Comparison of ENCODE assay signal across 8 mouse cellular contexts in the genomic region with DNA sequence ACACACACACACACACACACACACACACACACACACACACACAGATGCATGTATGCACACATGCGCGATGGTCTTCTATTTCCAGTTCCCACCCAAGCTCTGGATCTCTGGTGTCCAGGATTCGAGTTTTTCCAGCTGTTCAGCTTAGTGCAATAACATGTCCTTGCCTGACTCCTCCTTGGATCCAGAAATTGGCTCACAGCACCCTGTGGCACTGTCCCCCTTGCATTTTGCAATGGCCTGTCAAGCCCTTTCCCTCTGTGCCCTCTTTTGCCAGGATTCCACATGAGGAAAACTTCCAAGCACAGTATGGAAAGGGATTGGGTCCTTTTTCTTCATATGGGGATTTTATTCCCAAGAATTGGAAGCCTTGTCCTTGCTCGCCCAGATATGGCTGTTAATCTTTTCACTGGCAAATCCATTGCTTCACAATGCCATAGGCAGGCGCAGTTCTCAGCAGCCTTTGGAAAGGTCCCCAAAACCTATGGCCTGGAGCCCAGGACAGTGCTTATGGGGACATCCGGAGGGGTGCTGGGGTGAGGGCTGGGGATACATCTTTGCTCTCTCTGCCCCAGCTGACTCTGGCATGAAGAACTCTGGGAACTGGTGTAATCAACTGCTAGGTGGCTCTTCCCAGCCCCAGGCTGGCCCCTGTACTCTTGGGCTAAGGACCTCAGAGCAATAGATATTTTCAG. TPM values are rescaled to one million over a fixed set of nuclear protein-coding genes. Genes with fewer than 3 reads are reported as not detected.
DNase-seq lines count a peak whose midpoint lies in the region; ATAC-seq lines count a peak whose summit lies in the region.

No protein-coding gene starts in this region.

- H3K4me3 ChIP-seq in limb, embryonic 10.5 days: peak overlapping the region; percentile 39; the same call in 1 of the 2 replicates
- H3K4me3 ChIP-seq in neural tube, embryonic 15.5 days (replicated peaks): peak overlapping the region; percentile 30

- H3K9me3 ChIP-seq in limb, embryonic 10.5 days (replicated peaks): no peaks in the 10 kb centered on the region
- no peaks in the 10 kb centered on the region for H3K9me3 ChIP-seq in neural tube, embryonic 15.5 days (replicated peaks)

- H3K27ac ChIP-seq in limb, embryonic 10.5 days: peak overlapping the region; percentile 83
- H3K27ac ChIP-seq in neural tube, embryonic 15.5 days (replicated peaks): peak overlapping the region; percentile 78

- H3K36me3 ChIP-seq in limb, embryonic 10.5 days: no peaks in the 10 kb centered on the region
- H3K36me3 ChIP-seq in neural tube, embryonic 15.5 days: no peaks in the 10 kb centered on the region

- H3K27me3 ChIP-seq in limb, embryonic 10.5 days (ENCODE audit: low read depth, poor library complexity, severe bottlenecking): peaks cover 25% of the 10 kb centered on the region; the same call in 1 of the 2 replicates
- no peaks in the 10 kb centered on the region for H3K27me3 ChIP-seq in neural tube, embryonic 15.5 days (replicated peaks)

- H3K4me1 ChIP-seq in limb, embryonic 10.5 days: peaks cover 72% of the 10 kb centered on the region
- peaks cover 51% of the 10 kb centered on the region for H3K4me1 ChIP-seq in neural tube, embryonic 15.5 days

- peak overlapping the region; percentile 34 for H3K9ac ChIP-seq in neural tube, embryonic 15.5 days (replicated peaks)

- peak overlapping the region; percentile 47 for H3K4me2 ChIP-seq in neural tube, embryonic 15.5 days

- whole genome bisulfite sequencing in limb, embryonic 10.5 days: 86% methylated on average over 6 of the region's 6 CpGs
- 81% methylated on average over 6 of the region's 6 CpGs for WGBS in neural tube, embryonic 15.5 days

- no peak for ATAC-seq in neural tube, embryonic 15.5 days (ENCODE audit: low FRiP score)
- no peak for ATAC-seq in activated CD4-positive, CD25-positive, alpha-beta regulatory T cell, adult 4 months

- DNase-seq in ovary, postnatal 14 days (ENCODE audit: low spot score): peak; percentile 17
- no peak for DNase-seq in ovary, adult 18-20 months (ENCODE audit: low spot score)
- DNase-seq in heart, adult 8-10 months (ENCODE audit: low spot score): peak; percentile 60
- no peak for DNase-seq in limb, embryonic 10.5 days (ENCODE audit: low spot score)
- DNase-seq in spleen, postnatal 4 days (ENCODE audit: low spot score in 2 of 2): no peak
- DNase-seq in spleen, postnatal 10 days (ENCODE audit: low spot score in 2 of 2): no peak

RNA-seq across cellular contexts. Expression of gene Atp1a2, which starts 0.9 kb away (rescaled TPM):
- 100 to 1,000 TPM; 457 to 541 (median 497) TPM for total RNA-seq in heart, adult 8-10 months (2022)
- 0.62 and 3.2 TPM in 2 replicates for polyA plus RNA-seq in limb, embryonic 10.5 days (2016; fragmentation: Nextera tagmentation; extraction: Ambion mirVana)
- polyA plus RNA-seq in neural tube, embryonic 15.5 days (2015; fragmentation: Nextera tagmentation; extraction: Ambion mirVana): 57.9 and 63.1 TPM in 2 replicates
- polyA plus RNA-seq in activated CD4-positive, CD25-positive, alpha-beta regulatory T cell, adult 4 months (2017; shearing (Covaris generic)): under 1 TPM; 0.08 to 0.12 TPM

RNA-seq across cellular contexts. Expression of gene Kcnj9, which starts 32.2 kb away (rescaled TPM):
- not detected for total RNA-seq in heart, adult 8-10 months (2022)
- polyA plus RNA-seq in limb, embryonic 10.5 days (2016; fragmentation: Nextera tagmentation; extraction: Ambion mirVana): 0.10 TPM in 1 of 2 replicates, not detected in the other
- 2.5 and 3.2 TPM in 2 replicates for polyA plus RNA-seq in neural tube, embryonic 15.5 days (2015; fragmentation: Nextera tagmentation; extraction: Ambion mirVana)
- under 1 TPM in 1 of 2 experiments, not detected in 1; 0.08 TPM for polyA plus RNA-seq in activated CD4-positive, CD25-positive, alpha-beta regulatory T cell, adult 4 months (2017; shearing (Covaris generic))

RNA-seq across cellular contexts. Expression of gene Igsf8, which starts 35.5 kb away (rescaled TPM):
- total RNA-seq in heart, adult 8-10 months (2022): 10 to 100 TPM in 3 of 4 experiments, 1 to 10 TPM in 1; 9.8 to 12.2 (median 11.5) TPM
- polyA plus RNA-seq in limb, embryonic 10.5 days (2016; fragmentation: Nextera tagmentation; extraction: Ambion mirVana): 30.0 and 40.8 TPM in 2 replicates
- 70.9 and 71.3 TPM in 2 replicates for polyA plus RNA-seq in neural tube, embryonic 15.5 days (2015; fragmentation: Nextera tagmentation; extraction: Ambion mirVana)
- polyA plus RNA-seq in activated CD4-positive, CD25-positive, alpha-beta regulatory T cell, adult 4 months (2017; shearing (Covaris generic)): 1 to 10 TPM; 3.4 to 3.8 TPM

RNA-seq across cellular contexts. Expression of gene Atp1a4, which starts 38.7 kb away (rescaled TPM):
- not detected for total RNA-seq in heart, adult 8-10 months (2022)
- polyA plus RNA-seq in limb, embryonic 10.5 days (2016; fragmentation: Nextera tagmentation; extraction: Ambion mirVana): not detected in 2 replicates
- polyA plus RNA-seq in neural tube, embryonic 15.5 days (2015; fragmentation: Nextera tagmentation; extraction: Ambion mirVana): 0.05 TPM in 1 of 2 replicates, not detected in the other
- polyA plus RNA-seq in activated CD4-positive, CD25-positive, alpha-beta regulatory T cell, adult 4 months (2017; shearing (Covaris generic)): not detected

RNA-seq across cellular contexts. Expression of gene Kcnj10, which starts 44.0 kb away (rescaled TPM):
- total RNA-seq in heart, adult 8-10 months (2022): under 1 TPM; 0.11 to 0.23 (median 0.16) TPM
- 0.05 TPM in 2 replicates for polyA plus RNA-seq in limb, embryonic 10.5 days (2016; fragmentation: Nextera tagmentation; extraction: Ambion mirVana)
- 2.3 and 2.5 TPM in 2 replicates for polyA plus RNA-seq in neural tube, embryonic 15.5 days (2015; fragmentation: Nextera tagmentation; extraction: Ambion mirVana)
- under 1 TPM in 1 of 2 experiments, not detected in 1; 0.15 TPM for polyA plus RNA-seq in activated CD4-positive, CD25-positive, alpha-beta regulatory T cell, adult 4 months (2017; shearing (Covaris generic))

Comparison
In these comparisons a context has a peak if more than half of its experiments do, and no peak if none do; other contexts are left out.
1. DNase-seq: peak in ovary, postnatal 14 days (single experiment) and heart, adult 8-10 months (single experiment); none in ovary, adult 18-20 months (single experiment), limb, embryonic 10.5 days (single experiment), spleen, postnatal 4 days (0 of 2) and spleen, postnatal 10 days (0 of 2).
2. RNA of gene Atp1a2, which starts 0.9 kb away (polyA plus RNA-seq): 57.9 to 63.1 TPM in neural tube, embryonic 15.5 days; 0.62 to 3.2 TPM in limb, embryonic 10.5 days and 0.08 to 0.12 TPM in activated CD4-positive, CD25-positive, alpha-beta regulatory T cell, adult 4 months; every median in the first group is over 10 times any median in the second.